In genomic region chr2:48833884-48834450, GRCm38 (mm10) we compare ENCODE assay signal across 27 mouse cellular contexts. TPM values are rescaled to one million over a fixed set of nuclear protein-coding genes. Genes with fewer than 3 reads are reported as not detected.
DNase-seq lines count a peak whose midpoint lies in the region; ATAC-seq and TF ChIP-seq lines count a peak whose summit lies in the region.
"Had no signal": no experiment of that assay in that cellular context is flagged by ENCODE, and none has a peak within 500 bp of the region (broad histone marks: within the 10 kb centered on the region; RNA-seq: fewer than 3 reads in every experiment).

No protein-coding gene starts in this region.

- H3K36me3 ChIP-seq in intestine, embryonic 15.5 days: no peaks in the 10 kb centered on the region
- H3K36me3 ChIP-seq in intestine, postnatal 0 days (ENCODE audit: control insufficient read depth, insufficient read depth): no peaks in the 10 kb centered on the region
- no peaks in the 10 kb centered on the region for H3K36me3 ChIP-seq in liver, adult 2 months (ENCODE audit: control insufficient read depth, insufficient read depth, low read length)
- H3K36me3 ChIP-seq: liver, embryonic 12.5 days; midbrain, embryonic 15.5 days; neural tube, embryonic 13.5 days had no signal

- peak; percentile 83 for DNase-seq in liver, adult 2 months (ENCODE audit: extremely low read depth, low read depth, low spot score)
- DNase-seq in liver: no peak
- peak; percentile 45 for DNase-seq in retina, postnatal 1 day
- DNase-seq in retina, embryonic 14.5 days (ENCODE audit: low spot score): no peak
- no peak for DNase-seq in spleen, postnatal 36 days (ENCODE audit: low spot score in 2 of 2)
- DNase-seq: adrenal gland, adult 8-10 months; cerebellum, adult 2 months; cerebellum, postnatal 14 days; gastrocnemius, postnatal 10 days; heart, postnatal 14 days; lung, adult 18-20 months; lung, postnatal 14 days; right cerebral cortex, postnatal 25 days; spleen, adult 18-20 months; thymus, adult 18-20 months; thymus, postnatal 25 days had no signal

- no peak overlapping the region for H3K27ac ChIP-seq in intestine, embryonic 15.5 days
- no peak overlapping the region for H3K27ac ChIP-seq in intestine, postnatal 0 days (ENCODE audit: low read depth, low read length)
- H3K27ac ChIP-seq in liver, adult 2 months (replicated peaks; ENCODE audit: insufficient read depth, low read depth, low read length): no peak overlapping the region
- H3K27ac ChIP-seq: forebrain, embryonic 13.5 days; hindbrain, embryonic 14.5 days; kidney, postnatal 0 days; liver, embryonic 12.5 days; midbrain, embryonic 15.5 days; neural tube, embryonic 13.5 days; stomach, postnatal 0 days had no signal

- H3K4me2 ChIP-seq in intestine, embryonic 15.5 days (replicated peaks): no peak overlapping the region
- H3K4me2 ChIP-seq in intestine, postnatal 0 days (replicated peaks; ENCODE audit: low read depth): no peak overlapping the region
- H3K4me2 ChIP-seq: forebrain, embryonic 13.5 days; hindbrain, embryonic 14.5 days; liver, embryonic 12.5 days; midbrain, embryonic 15.5 days; neural tube, embryonic 13.5 days had no signal

- no peak for TF ChIP-seq POLR2A in liver, adult 2 months (IDR thresholded peaks at IDR 0.05; ENCODE audit: extremely low read depth, insufficient read depth, low read length)

- H3K79me2 ChIP-seq in liver, adult 2 months (ENCODE audit: control insufficient read depth, insufficient read depth, low read length): peaks cover 13% of the 10 kb centered on the region; the same call in 1 of the 2 replicates

- no peak overlapping the region for H3K4me3 ChIP-seq in intestine, embryonic 15.5 days (replicated peaks)
- no peak overlapping the region for H3K4me3 ChIP-seq in intestine, postnatal 0 days (ENCODE audit: low read depth, low read length)
- H3K4me3 ChIP-seq in liver, adult 2 months (ENCODE audit: insufficient read depth, low read depth, low read length): no peak overlapping the region
- H3K4me3 ChIP-seq: forebrain, embryonic 13.5 days; liver, embryonic 12.5 days; midbrain, embryonic 15.5 days; neural tube, embryonic 13.5 days had no signal

- 0 out of 2 replicates have a peak, but pooled peaks cover 4% of the 10 kb centered on the region for H3K4me1 ChIP-seq in intestine, embryonic 15.5 days (replicated peaks)
- no peaks in the 10 kb centered on the region for H3K4me1 ChIP-seq in intestine, postnatal 0 days (replicated peaks; ENCODE audit: control insufficient read depth, insufficient read depth, low read length)
- H3K4me1 ChIP-seq in liver, adult 2 months (ENCODE audit: control insufficient read depth, insufficient read depth, low read length): peaks cover 5% of the 10 kb centered on the region
- H3K4me1 ChIP-seq: liver, embryonic 12.5 days; midbrain, embryonic 15.5 days had no signal

- WGBS in intestine, embryonic 15.5 days: 66% methylated on average over 3 of the region's 3 CpGs
- 38% methylated on average over 3 of the region's 3 CpGs for WGBS in intestine, postnatal 0 days
- WGBS in liver, adult 2 months: 19% methylated on average over 3 of the region's 3 CpGs

- no peak for TF ChIP-seq CTCF in intestine, postnatal 0 days (IDR thresholded peaks at IDR 0.05; ENCODE audit: low read depth)
- TF ChIP-seq CTCF in liver, adult 2 months (IDR thresholded peaks at IDR 0.05; ENCODE audit: low read depth, low read length): no peak

- peak; percentile 63 for ATAC-seq in intestine, embryonic 15.5 days
- no peak for ATAC-seq in intestine, postnatal 0 days
- ATAC-seq: forebrain, embryonic 13.5 days; inflammation-experienced regulatory T-cells, adult 6 months; liver, embryonic 12.5 days had no signal

- H3K9me3 ChIP-seq in intestine, embryonic 15.5 days: no peaks in the 10 kb centered on the region
- H3K9me3 ChIP-seq in intestine, postnatal 0 days (ENCODE audit: control insufficient read depth): no peaks in the 10 kb centered on the region
- H3K9me3 ChIP-seq: forebrain, embryonic 13.5 days; liver, embryonic 12.5 days; midbrain, embryonic 15.5 days; neural tube, embryonic 13.5 days had no signal

- no peak overlapping the region for H3K9ac ChIP-seq in intestine, embryonic 15.5 days
- H3K9ac ChIP-seq in intestine, postnatal 0 days (ENCODE audit: low read depth, low read length): no peak overlapping the region
- H3K9ac ChIP-seq in liver, adult 2 months (ENCODE audit: low read depth, low read length): no peak overlapping the region
- H3K9ac ChIP-seq: forebrain, embryonic 13.5 days; hindbrain, embryonic 14.5 days; liver, embryonic 12.5 days; midbrain, embryonic 15.5 days; neural tube, embryonic 13.5 days had no signal

- H3K27me3 ChIP-seq in intestine, embryonic 15.5 days (replicated peaks): no peaks in the 10 kb centered on the region
- H3K27me3 ChIP-seq in intestine, postnatal 0 days (replicated peaks; ENCODE audit: control insufficient read depth, insufficient read depth, low read length): no peaks in the 10 kb centered on the region
- no peaks in the 10 kb centered on the region for H3K27me3 ChIP-seq in liver, adult 2 months (ENCODE audit: control insufficient read depth, insufficient read depth, low read length)
- H3K27me3 ChIP-seq: CH12.LX; forebrain, embryonic 13.5 days; liver, embryonic 12.5 days; midbrain, embryonic 15.5 days; neural tube, embryonic 13.5 days had no signal

RNA-seq across cellular contexts. Expression of gene Acvr2a, which starts 20.1 kb away (rescaled TPM):
- polyA plus RNA-seq in intestine, embryonic 15.5 days (2015; fragmentation: Nextera tagmentation; extraction: Ambion mirVana): 13.7 and 16.6 TPM in 2 replicates
- 10.5 and 10.6 TPM in 2 replicates for polyA plus RNA-seq in intestine, postnatal 0 days (2015; fragmentation: Nextera tagmentation; extraction: Ambion mirVana)
- total RNA-seq in liver, adult 2 months (2014; rRNA removed): 11.4 and 13.1 TPM in 2 replicates
- polyA plus RNA-seq in liver, adult 2 months (2012; rRNA removed): 3.2 and 3.4 TPM in 2 replicates

Comparison
In these comparisons a context has a peak if more than half of its experiments do, and no peak if none do; other contexts are left out.
1. DNase-seq: peak in liver, adult 2 months (single experiment) and retina, postnatal 1 day (single experiment); none in liver (single experiment), retina, embryonic 14.5 days (single experiment) and spleen, postnatal 36 days (0 of 2).